Mouse (Mus musculus) embryonic facial prominence, embryonic 15.5 days (tissue): ENCODE results near the gene Wfdc3. TPM values are rescaled to one million over a fixed set of nuclear protein-coding genes. Genes with fewer than 3 reads are reported as not detected.

Experiments used
- ATAC-seq: fragments of 200-750 bp; cut with Nextera tagmentation; 2 replicates; pipeline ENCODE4 v1.8.0; 2017; ENCODE audit warnings: low read depth, moderate TSS enrichment; ENCODE audit not compliant: insufficient number of reproducible peaks, low FRiP score, low TSS enrichment
- H3K27ac ChIP-seq: fragments of 300-500 bp; sonication (generic); replicated peaks from 2 replicates; pipeline ENCODE4 v1.5.1; 2015; ENCODE audit warnings: mild to moderate bottlenecking, inconsistent platforms
- H3K27me3 ChIP-seq: fragments of 300-500 bp; sonication (generic); 2 replicates; pipeline ENCODE4 v1.6.1; 2015; ENCODE audit warnings: inconsistent platforms
- H3K36me3 ChIP-seq: fragments of 300-500 bp; sonication (generic); 2 replicates; pipeline ENCODE4 v1.6.1; 2015; ENCODE audit warnings: mild to moderate bottlenecking, inconsistent platforms
- H3K4me1 ChIP-seq: fragments of 300-500 bp; sonication (generic); 2 replicates; pipeline ENCODE4 v1.6.1; 2015; ENCODE audit warnings: inconsistent platforms
- H3K4me2 ChIP-seq: fragments of 300-500 bp; sonication (generic); replicated peaks from 2 replicates; pipeline ENCODE4 v1.6.1; 2015; ENCODE audit warnings: mild to moderate bottlenecking, inconsistent platforms
- H3K4me3 ChIP-seq: fragments of 300-500 bp; sonication (generic); replicated peaks from 2 replicates; pipeline ENCODE4 v1.5.1; 2015; ENCODE audit warnings: mild to moderate bottlenecking, inconsistent platforms
- H3K9ac ChIP-seq: fragments of 300-500 bp; sonication (generic); 2 replicates; pipeline ENCODE4 v1.6.1; 2015; ENCODE audit warnings: inconsistent platforms
- H3K9me3 ChIP-seq: fragments of 300-500 bp; sonication (generic); replicated peaks from 2 replicates; pipeline ENCODE4 v1.6.1; 2016; ENCODE audit warnings: inconsistent platforms
- WGBS: fragments of 180-500 bp; shearing (Covaris S2); methylation state at CpG from one replicate; pipeline ENCODE4 v1.1.7; 2015; 5-methylcytosine and 5-hydroxymethylcytosine counted together
- polyA plus RNA-seq: library from polyadenylated mRNA; unstranded; fragments of >200 nt; fragmentation: Nextera tagmentation; extraction: Ambion mirVana; gene quantifications from 2 replicates; pipeline ENCODE4 v1.2.1, GENCODE M21; 2015

Gene Wfdc3
- polyA plus RNA-seq, 1 experiment from 2014 or later: 3.2 TPM

DNA sequence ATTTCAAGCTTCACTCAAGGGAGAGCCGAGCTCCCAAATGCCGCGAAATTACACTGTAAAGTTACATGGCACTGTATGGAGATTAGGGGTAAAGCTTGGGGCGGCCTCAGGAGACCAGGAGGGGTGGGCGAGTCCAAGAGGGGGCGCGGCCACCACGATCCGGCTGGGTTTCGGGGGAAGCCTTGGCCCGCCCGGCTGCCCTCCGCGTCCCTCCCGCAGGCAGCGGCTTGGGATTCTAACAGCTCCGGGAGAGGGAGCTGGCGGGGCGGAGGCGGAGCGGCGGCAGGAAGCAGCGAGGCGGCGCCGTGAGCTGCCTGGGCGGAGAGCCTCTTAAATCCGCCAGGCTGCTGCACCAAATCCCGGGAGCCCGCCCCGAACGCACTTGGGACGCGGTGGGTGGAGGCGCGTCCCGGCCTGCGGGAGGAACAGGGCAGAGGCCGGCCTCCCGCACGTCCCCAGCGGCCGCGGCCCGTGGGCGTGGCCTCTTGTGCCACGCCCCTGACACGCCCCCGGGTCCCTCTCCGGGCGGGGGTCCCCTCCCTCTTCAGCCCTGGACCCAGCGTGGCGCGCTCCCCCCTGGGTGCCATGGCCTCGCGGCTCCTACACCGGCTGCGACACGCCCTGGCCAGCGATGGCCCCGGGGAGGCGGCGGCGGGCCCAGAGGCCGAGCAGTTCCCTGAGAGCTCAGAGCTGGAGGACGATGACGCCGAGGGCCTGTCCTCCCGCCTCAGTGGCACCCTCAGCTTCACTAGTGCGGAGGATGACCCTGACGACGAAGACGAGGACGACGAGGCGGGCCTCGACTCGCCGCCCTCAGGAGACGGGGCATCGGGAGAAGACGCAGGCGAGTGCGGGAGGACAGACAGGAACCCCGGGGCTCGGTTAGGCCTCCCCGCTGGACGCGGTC is 40.0 kb upstream of the Wfdc3 start, which contains the start of gene Snx21:
Gene Snx21 (plus strand): TSS at position 343 of the 907 bp plus-strand sequence.
- Histone ChIP-seq H3K4me2 (peak within 1 kb of the TSS; percentile 79), H3K9ac (peak within 1 kb of the TSS; percentile 85), H3K9me3 (no peaks in the 10 kb centered on the region), H3K4me3 (peak within 1 kb of the TSS; percentile 70), H3K27ac (peak within 1 kb of the TSS; percentile 92), H3K36me3 (peaks cover 8% of the 10 kb centered on the region), H3K27me3 (no peaks in the 10 kb centered on the region), H3K4me1 (peaks cover 33% of the 10 kb centered on the region)
- ATAC-seq: peak; percentile 92
- WGBS: under 1% methylated on average over 86 of the region's 89 CpGs

DNA sequence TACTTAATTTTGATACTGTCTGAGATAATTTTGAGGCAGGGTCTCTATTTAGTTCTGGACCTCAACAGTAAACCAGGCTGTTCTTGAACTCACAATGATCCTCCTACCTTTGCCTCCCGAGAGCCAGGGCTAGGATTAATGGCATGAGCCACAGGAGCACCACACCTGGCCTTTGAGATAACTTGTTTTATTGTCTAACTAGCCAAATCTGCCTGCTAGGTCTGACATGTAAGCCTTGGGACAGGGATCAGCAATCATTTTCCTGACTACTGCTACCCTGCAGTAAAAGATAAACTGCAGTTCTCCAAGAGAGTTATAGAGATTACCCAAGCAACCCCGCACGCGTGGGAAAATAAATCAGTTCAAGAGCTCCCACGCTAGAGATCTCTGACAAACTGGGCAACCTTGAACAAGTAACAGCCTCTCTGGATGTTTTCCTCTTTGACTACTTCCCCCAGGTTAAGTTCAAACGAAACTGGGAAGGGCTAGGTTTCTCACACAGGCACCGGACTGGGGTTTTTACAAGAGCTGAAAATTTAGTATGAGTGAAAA is 39.2 kb upstream of the Wfdc3 start:
- peak overlapping the region; percentile 92 for H3K27ac ChIP-seq
- no peak for ATAC-seq
- peak overlapping the region; percentile 70 for H3K4me3 ChIP-seq
- peak overlapping the region; percentile 79 for H3K4me2 ChIP-seq
- no peaks in the 10 kb centered on the region for H3K9me3 ChIP-seq
- WGBS: 7% methylated on average over 7 of the region's 7 CpGs
- H3K27me3 ChIP-seq: no peaks in the 10 kb centered on the region
- H3K36me3 ChIP-seq: peaks cover 5% of the 10 kb centered on the region; the same call in 1 of the 2 replicates
- peaks cover 33% of the 10 kb centered on the region for H3K4me1 ChIP-seq
- H3K9ac ChIP-seq: peak overlapping the region; percentile 85

DNA sequence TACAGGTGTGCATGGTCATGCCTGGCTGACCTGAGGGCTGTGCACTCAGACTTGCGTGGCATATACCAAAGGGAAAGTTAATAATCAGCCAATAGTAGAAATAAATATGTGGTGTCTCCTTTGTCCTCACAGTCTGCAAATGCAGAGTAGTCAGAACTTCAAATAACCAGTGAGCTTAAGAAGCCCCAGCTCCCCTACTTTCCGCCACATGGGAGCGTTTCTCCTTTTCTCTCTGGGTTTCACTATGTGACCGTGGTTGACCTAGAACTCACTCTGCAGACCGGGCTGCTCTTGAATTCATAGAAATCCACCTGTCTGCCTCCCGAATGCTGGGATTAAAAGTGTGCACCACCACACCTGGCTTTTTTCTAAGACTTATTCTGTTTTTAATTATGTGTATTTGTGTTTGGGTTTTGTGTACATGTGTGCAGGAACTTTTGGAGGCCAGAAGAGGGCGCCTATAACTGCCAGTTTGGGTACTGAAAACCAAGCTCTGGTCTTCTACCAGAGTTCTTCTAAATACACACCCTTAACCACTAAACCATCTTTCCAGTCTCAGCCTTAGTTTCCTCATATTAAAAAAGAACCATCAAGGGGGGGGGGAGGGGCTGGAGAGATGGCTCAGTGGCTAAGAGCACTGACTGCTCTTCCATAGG is 38.3 kb upstream of the Wfdc3 start:
- Histone ChIP-seq H3K9ac (no peak overlapping the region), H3K4me1 (peaks cover 33% of the 10 kb centered on the region), H3K9me3 (no peaks in the 10 kb centered on the region), H3K4me3 (no peak overlapping the region), H3K27me3 (no peaks in the 10 kb centered on the region), H3K27ac (no peak overlapping the region), H3K4me2 (no peak overlapping the region), H3K36me3 (no peaks in the 10 kb centered on the region)
- ATAC-seq: no peak
- 71% methylated on average over 7 of the region's 7 CpGs for WGBS

DNA sequence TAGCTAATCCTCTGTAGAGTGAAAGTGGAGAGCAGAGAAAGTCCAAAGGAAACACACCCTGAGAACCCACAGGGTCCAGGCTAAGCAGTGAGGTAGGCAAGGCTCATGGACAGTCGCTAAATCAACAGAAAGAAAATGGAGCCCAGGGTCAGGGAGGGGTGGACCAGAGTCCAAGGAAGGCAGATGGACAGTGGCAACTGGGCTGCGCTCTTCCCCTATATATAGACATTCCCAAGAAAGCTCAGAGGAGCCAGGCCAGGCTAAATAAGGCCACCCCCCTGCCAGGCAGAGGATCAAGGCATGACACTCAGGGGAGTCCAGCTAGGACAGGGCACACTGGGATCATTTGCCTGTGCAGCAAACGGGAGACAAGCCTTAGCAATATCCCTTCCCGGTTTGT is 36.1 kb upstream of the Wfdc3 start:
- H3K27me3 ChIP-seq: no peaks in the 10 kb centered on the region; the same call in 1 of the 2 replicates
- ATAC-seq: no peak
- no peak overlapping the region for H3K9ac ChIP-seq
- 78% methylated on average over 4 of the region's 4 CpGs for WGBS
- H3K4me3 ChIP-seq: no peak overlapping the region
- no peak overlapping the region for H3K4me2 ChIP-seq
- H3K9me3 ChIP-seq: no peaks in the 10 kb centered on the region
- 0 out of 2 replicates have a peak overlapping the region, but pooled peaks have one; percentile 17 for H3K27ac ChIP-seq
- H3K4me1 ChIP-seq: peaks cover 13% of the 10 kb centered on the region
- H3K36me3 ChIP-seq: no peaks in the 10 kb centered on the region

DNA sequence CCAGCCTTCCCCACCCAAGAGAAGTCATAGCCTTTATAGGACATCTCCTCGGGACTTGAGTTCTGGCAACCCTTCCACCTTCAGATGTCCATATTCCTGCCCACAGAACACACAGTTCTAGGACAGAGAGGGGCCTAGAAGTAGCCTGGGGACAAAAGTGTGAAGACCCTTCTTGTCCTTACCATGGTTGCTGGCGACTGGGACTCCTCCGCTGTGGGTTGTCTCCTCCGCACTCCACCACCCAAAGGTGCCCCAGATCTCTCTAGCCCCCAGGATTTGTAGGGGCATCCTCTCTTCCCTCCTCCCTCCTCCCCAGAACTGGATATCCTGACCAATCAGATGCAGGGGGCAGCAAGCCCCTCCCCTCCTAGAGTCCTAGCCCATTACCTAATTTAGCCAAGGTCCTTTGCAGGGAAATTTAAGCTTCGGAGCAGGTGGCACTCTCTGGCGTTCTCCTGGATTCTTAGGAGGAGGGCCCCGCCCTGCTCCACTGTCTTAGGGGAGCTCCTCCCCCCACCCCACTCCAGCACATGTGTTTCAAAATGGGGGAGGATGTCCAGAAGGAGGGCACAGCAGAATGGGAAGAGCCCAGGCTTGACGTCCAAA is 33.9 kb upstream of the Wfdc3 start, which contains the start of gene Tnnc2:
Gene Tnnc2 (minus strand): TSS at position 487 of the 606 bp plus-strand sequence.
- no peak for ATAC-seq
- 62% methylated on average over 8 of the region's 8 CpGs for WGBS
- no peaks in the 10 kb centered on the region; the same call in 1 of the 2 replicates for H3K27me3 ChIP-seq

DNA sequence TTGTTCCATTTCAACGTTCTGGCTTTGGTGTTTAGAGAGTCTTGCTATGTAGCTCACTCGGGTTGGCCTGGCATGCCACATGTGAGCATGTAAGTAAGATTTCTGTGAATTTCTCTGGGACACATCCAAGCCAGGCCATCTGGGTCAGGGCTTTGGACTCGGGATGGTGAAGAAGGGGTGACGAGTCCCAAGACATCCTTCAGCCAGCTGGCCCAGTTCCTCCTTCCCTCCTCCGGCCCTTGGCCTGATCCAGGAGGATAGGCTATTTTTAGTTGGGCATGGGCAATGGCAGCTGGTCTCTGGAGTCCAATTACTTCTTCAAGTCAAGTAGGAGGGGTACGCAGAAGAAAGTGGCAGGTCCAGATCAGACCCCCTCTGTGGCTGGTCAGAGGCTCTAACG is 33.1 kb upstream of the Wfdc3 start:
- Histone ChIP-seq H3K4me1 (no peaks in the 10 kb centered on the region), H3K27ac (no peak overlapping the region), H3K36me3 (no peaks in the 10 kb centered on the region), H3K27me3 (no peaks in the 10 kb centered on the region; the same call in 1 of the 2 replicates), H3K9me3 (no peaks in the 10 kb centered on the region), H3K4me2 (no peak overlapping the region), H3K9ac (no peak overlapping the region), H3K4me3 (no peak overlapping the region)
- ATAC-seq: no peak
- WGBS: 74% methylated on average over 7 of the region's 7 CpGs

More for the DNA sequence above, 33.9 kb upstream of the Wfdc3 start, which contains the start of gene Tnnc2:
- Histone ChIP-seq H3K9me3 (no peaks in the 10 kb centered on the region), H3K9ac (no peak within 1 kb of the TSS), H3K36me3 (no peaks in the 10 kb centered on the region), H3K4me3 (no peak within 1 kb of the TSS), H3K4me1 (peaks cover 3% of the 10 kb centered on the region), H3K4me2 (no peak within 1 kb of the TSS), H3K27ac (no peak within 1 kb of the TSS)

DNA sequence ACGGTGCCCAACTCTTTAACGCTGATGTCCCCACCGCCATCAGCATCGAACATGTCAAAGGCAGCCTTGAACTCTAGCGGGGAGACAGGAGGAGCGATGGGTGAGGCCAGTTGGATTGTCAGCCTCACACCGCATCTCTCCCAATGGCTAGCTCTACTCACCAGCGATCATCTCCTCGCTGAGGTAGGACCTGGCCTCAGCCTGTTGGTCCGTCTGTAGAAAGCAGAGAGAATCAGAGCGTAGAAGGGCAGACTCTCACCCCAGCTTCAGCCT is 32.2 kb upstream of the Wfdc3 start:
- Histone ChIP-seq H3K27ac (no peak overlapping the region), H3K9ac (no peak overlapping the region), H3K4me2 (no peak overlapping the region), H3K36me3 (peaks cover 5% of the 10 kb centered on the region; the same call in 1 of the 2 replicates), H3K27me3 (no peaks in the 10 kb centered on the region; the same call in 1 of the 2 replicates), H3K9me3 (no peaks in the 10 kb centered on the region), H3K4me1 (0 out of 2 replicates have a peak, but pooled peaks cover 5% of the 10 kb centered on the region), H3K4me3 (no peak overlapping the region)
- WGBS: 94% methylated on average over 11 of the region's 11 CpGs
- no peak for ATAC-seq

DNA sequence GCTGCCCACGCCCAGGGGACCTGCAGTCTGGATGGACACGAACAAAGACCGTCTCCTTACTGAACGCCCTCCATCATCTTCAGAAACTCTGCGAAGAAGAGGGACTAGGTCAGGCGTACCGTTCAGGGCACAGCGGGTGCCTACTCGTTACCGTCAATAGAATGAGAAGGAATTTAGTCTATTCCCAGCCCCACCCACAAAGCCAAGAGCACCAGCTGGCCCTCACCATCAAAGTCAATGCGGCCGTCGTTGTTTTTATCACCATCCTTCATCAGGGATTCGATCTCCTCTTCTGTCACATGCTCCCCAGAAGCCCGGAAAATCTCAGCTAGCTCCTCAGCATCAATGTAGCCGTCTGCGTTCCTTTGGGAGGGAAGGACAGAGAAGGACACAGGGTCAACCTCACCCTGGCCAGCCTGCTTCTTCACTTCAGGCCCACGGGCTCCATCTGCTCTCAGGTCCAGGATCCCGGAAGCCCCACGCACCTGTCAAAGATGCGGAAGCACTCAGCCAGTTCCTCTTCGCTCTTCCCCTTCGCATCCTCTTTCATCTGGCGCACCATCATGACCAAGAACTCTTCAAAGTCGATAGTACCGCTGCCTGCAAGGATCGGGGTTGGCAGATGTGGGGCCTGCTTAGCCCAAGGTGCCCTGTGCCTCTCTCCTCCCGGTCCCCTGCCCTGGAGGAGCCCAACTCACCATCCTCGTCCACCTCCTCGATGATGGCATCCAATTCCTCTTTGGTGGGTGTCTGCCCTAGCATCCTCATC is 31.7 kb upstream of the Wfdc3 start:
- Histone ChIP-seq H3K4me2 (no peak overlapping the region), H3K4me1 (0 out of 2 replicates have a peak, but pooled peaks cover 5% of the 10 kb centered on the region), H3K36me3 (peaks cover 6% of the 10 kb centered on the region; the same call in 1 of the 2 replicates), H3K9me3 (no peaks in the 10 kb centered on the region), H3K9ac (no peak overlapping the region), H3K27me3 (no peaks in the 10 kb centered on the region; the same call in 1 of the 2 replicates), H3K27ac (no peak overlapping the region), H3K4me3 (peak overlapping the region; percentile 10; the same call in 1 of the 2 replicates)
- no peak for ATAC-seq
- 82% methylated on average over 30 of the region's 30 CpGs for WGBS

DNA sequence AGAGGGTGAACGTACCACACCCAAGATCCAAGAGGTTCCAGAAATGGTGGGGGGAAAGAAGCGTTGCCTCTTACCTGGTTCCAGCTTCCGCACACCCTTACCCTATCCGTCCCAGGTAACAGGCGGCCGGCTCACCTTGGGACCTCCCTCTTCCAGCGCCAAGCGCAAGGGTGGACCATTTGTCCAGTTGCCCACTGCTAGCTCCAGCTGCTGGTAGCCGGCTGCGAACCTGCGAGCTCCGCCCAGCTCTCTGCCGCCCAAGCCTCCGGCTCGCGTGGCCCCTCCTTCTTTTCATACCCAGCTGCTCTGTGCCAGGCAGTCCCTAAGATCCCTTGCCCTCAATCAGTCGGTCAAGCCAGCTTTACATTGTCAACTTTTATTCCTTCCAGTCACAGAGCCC is 31.1 kb upstream of the Wfdc3 start:
- peak; percentile 3; the same call in 1 of the 2 replicates for ATAC-seq
- no peaks in the 10 kb centered on the region for H3K9me3 ChIP-seq
- no peaks in the 10 kb centered on the region; the same call in 1 of the 2 replicates for H3K27me3 ChIP-seq
- H3K27ac ChIP-seq: no peak overlapping the region
- H3K4me1 ChIP-seq: peaks cover 11% of the 10 kb centered on the region
- H3K4me2 ChIP-seq: no peak overlapping the region
- peaks cover 12% of the 10 kb centered on the region; the same call in 1 of the 2 replicates for H3K36me3 ChIP-seq
- WGBS: 66% methylated on average over 17 of the region's 17 CpGs
- H3K9ac ChIP-seq: no peak overlapping the region
- peak overlapping the region; percentile 10; the same call in 1 of the 2 replicates for H3K4me3 ChIP-seq

DNA sequence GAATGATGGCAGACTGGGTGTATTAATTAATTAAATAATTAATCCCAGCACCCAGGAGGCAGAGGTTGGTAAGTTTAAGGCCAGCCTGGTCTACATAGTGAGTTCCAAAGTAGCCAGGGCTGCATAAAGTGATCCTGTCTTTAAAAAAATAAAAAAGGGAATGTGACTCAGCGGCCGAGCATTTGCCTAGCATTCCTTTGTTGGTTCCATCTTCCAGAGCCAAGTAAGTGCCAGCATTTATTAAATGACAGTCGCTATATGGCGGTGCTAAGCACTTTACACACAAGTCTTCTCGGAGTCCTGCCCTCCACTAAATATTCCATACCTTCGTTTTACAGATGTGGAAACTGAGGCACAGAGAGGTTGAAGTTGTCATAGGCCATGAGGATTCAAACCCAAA is 30.4 kb upstream of the Wfdc3 start:
- Histone ChIP-seq H3K4me2 (no peak overlapping the region), H3K9me3 (no peaks in the 10 kb centered on the region), H3K4me3 (no peak overlapping the region), H3K27me3 (no peaks in the 10 kb centered on the region; the same call in 1 of the 2 replicates), H3K9ac (no peak overlapping the region), H3K36me3 (peaks cover 18% of the 10 kb centered on the region; the same call in 1 of the 2 replicates), H3K27ac (no peak overlapping the region), H3K4me1 (peaks cover 17% of the 10 kb centered on the region)
- WGBS: 82% methylated on average over 6 of the region's 6 CpGs
- no peak for ATAC-seq
